Mouse (Mus musculus) MEL (cell line): ENCODE measurements around the gene Ccdc137. TPM values are rescaled to one million over a fixed set of nuclear protein-coding genes. Genes with fewer than 3 reads are reported as not detected.
A peak's percentile ranks its signal among the peaks of the same experiment; 100 is the strongest.

ENCODE experiments used
- DNase-seq: peaks from one replicate; pipeline ENCODE4 v3.0.0; 2011; ENCODE audit warnings: low read depth, low spot score
- H3K27ac ChIP-seq: 2 replicates; pipeline ENCODE4 v1.5.1; 2012; ENCODE audit warnings: low read depth, mild to moderate bottlenecking, control low read depth, low read length, moderate library complexity; ENCODE audit not compliant: control insufficient read depth
- H3K27me3 ChIP-seq, 2 experiments: fragments of 150-350 bp in 1 of 2; sonication (generic) in 1 of 2; 2 replicates each; pipeline ENCODE4 v1.6.1; 2012; ENCODE audit warnings: low read length in 2 of 2, mild to moderate bottlenecking in 2 of 2, improper control_type of control experiment in 1 of 2, moderate library complexity in 1 of 2; ENCODE audit not compliant: insufficient read depth in 2 of 2, control insufficient read depth in 1 of 2
- H3K36me3 ChIP-seq, 2 experiments: 2 replicates each; pipeline ENCODE4 v1.6.1; 2012 to 2014; ENCODE audit warnings: low read length in 2 of 2, improper control_type of control experiment in 1 of 2, inconsistent platforms in 1 of 2, mild to moderate bottlenecking in 1 of 2; ENCODE audit not compliant: insufficient read depth in 2 of 2, control insufficient read depth in 1 of 2
- H3K4me1 ChIP-seq, 2 experiments: fragments of 150-350 bp in 1 of 2; sonication (generic) in 1 of 2; 2 replicates each; pipeline ENCODE4 v1.6.1; 2012; ENCODE audit warnings: low read length in 2 of 2, improper control_type of control experiment in 1 of 2, mild to moderate bottlenecking in 1 of 2; ENCODE audit not compliant: insufficient read depth in 2 of 2, control insufficient read depth in 1 of 2
- H3K4me3 ChIP-seq, 2 experiments: fragments of 150-350 bp in 1 of 2; sonication (generic) in 1 of 2; 2 replicates each; pipeline ENCODE4 v1.5.1; 2012; ENCODE audit warnings: low read depth in 2 of 2, low read length in 2 of 2, mild to moderate bottlenecking in 2 of 2, moderate library complexity in 2 of 2, control low read depth in 1 of 2, improper control_type of control experiment in 1 of 2; ENCODE audit not compliant: control insufficient read depth in 1 of 2, insufficient read depth in 1 of 2
- H3K79me2 ChIP-seq: 2 replicates; pipeline ENCODE4 v1.6.1; 2012; ENCODE audit warnings: mild to moderate bottlenecking, low read length, moderate library complexity; ENCODE audit not compliant: control insufficient read depth, poor library complexity, insufficient read depth
- H3K9ac ChIP-seq: 2 replicates; pipeline ENCODE4 v1.6.1; 2012; ENCODE audit warnings: low read depth, mild to moderate bottlenecking, control low read depth, low read length, moderate library complexity; ENCODE audit not compliant: control insufficient read depth, poor library complexity, severe bottlenecking
- H3K9me3 ChIP-seq: fragments of 150-350 bp; sonication (generic); replicated peaks from 2 replicates; pipeline ENCODE4 v1.6.1; 2012; ENCODE audit warnings: mild to moderate bottlenecking, low read length, improper control_type of control experiment, moderate library complexity; ENCODE audit not compliant: insufficient read depth
- BHLHE40 ChIP-seq: IDR thresholded peaks from 2 replicates; pipeline ENCODE4 v1.6.1; 2012; ENCODE audit warnings: low read depth, mild to moderate bottlenecking, inconsistent platforms, low read length, improper control_type of control experiment, borderline replicate concordance
- CHD1 ChIP-seq: IDR thresholded peaks from 2 replicates; pipeline ENCODE4 v1.6.1; 2012; ENCODE audit warnings: low read depth, mild to moderate bottlenecking, inconsistent platforms, low read length, improper control_type of control experiment
- CTCF ChIP-seq, 3 experiments: IDR thresholded peaks in 2 of 3; conservative IDR thresholded peaks in 1 of 3; 2 replicates each; pipeline ENCODE4 v1.5.1; 2011 to 2012; ENCODE audit warnings: low read length in 3 of 3, low read depth in 2 of 3, mild to moderate bottlenecking in 2 of 3, improper control_type of control experiment in 1 of 3, inconsistent platforms in 1 of 3, mixed read lengths in 1 of 3, moderate library complexity in 1 of 3; ENCODE audit not compliant: control insufficient read depth in 1 of 3, insufficient read depth in 1 of 3, poor library complexity in 1 of 3, severe bottlenecking in 1 of 3
- E2F4 ChIP-seq: IDR thresholded peaks from 2 replicates; pipeline ENCODE4 v1.6.1; 2011; ENCODE audit warnings: low read depth, low read length, improper control_type of control experiment, borderline replicate concordance
- ELF1 ChIP-seq: IDR thresholded peaks from 2 replicates; pipeline ENCODE4 v1.6.1; 2014; ENCODE audit warnings: low read depth, mild to moderate bottlenecking, inconsistent platforms, low read length, improper control_type of control experiment, moderate library complexity
- EP300 ChIP-seq, 2 experiments: IDR thresholded peaks; 2 replicates each; pipeline ENCODE4 v1.6.1; 2011; ENCODE audit warnings: improper control_type of control experiment in 2 of 2, low read length in 2 of 2, low read depth in 1 of 2, mild to moderate bottlenecking in 1 of 2
- ETS1 ChIP-seq: IDR thresholded peaks from 2 replicates; pipeline ENCODE4 v1.6.1; 2012; ENCODE audit warnings: low read depth, mild to moderate bottlenecking, inconsistent platforms, low read length, improper control_type of control experiment, moderate library complexity
- GABPA ChIP-seq: IDR thresholded peaks from 2 replicates; pipeline ENCODE4 v1.6.1; 2012; ENCODE audit warnings: low read depth, mild to moderate bottlenecking, inconsistent platforms, low read length, improper control_type of control experiment, moderate library complexity
- GATA1 ChIP-seq: IDR thresholded peaks from 2 replicates; pipeline ENCODE4 v1.6.1; 2011; ENCODE audit warnings: low read depth, low read length, improper control_type of control experiment
- HCFC1 ChIP-seq: IDR thresholded peaks from 2 replicates; pipeline ENCODE4 v1.6.1; 2012; ENCODE audit warnings: low read depth, mild to moderate bottlenecking, inconsistent platforms, low read length, improper control_type of control experiment, moderate library complexity
- JUND ChIP-seq: IDR thresholded peaks from 2 replicates; pipeline ENCODE4 v1.6.1; 2011; ENCODE audit warnings: low read depth, mild to moderate bottlenecking, improper control_type of control experiment, low read length
- KAT2A ChIP-seq: conservative IDR thresholded peaks from 2 replicates; pipeline ENCODE4 v1.6.1; 2012; ENCODE audit warnings: low read depth, low read length, improper control_type of control experiment, inconsistent platforms
- MAFK ChIP-seq: IDR thresholded peaks from 2 replicates; pipeline ENCODE4 v1.6.1; 2011; ENCODE audit warnings: low read depth, mild to moderate bottlenecking, low read length, improper control_type of control experiment, borderline replicate concordance
- MAX ChIP-seq: IDR thresholded peaks from 2 replicates; pipeline ENCODE4 v1.6.1; 2011; ENCODE audit warnings: low read length, improper control_type of control experiment
- MAZ ChIP-seq: IDR thresholded peaks from 2 replicates; pipeline ENCODE4 v1.6.1; 2012; ENCODE audit warnings: low read depth, mild to moderate bottlenecking, inconsistent platforms, low read length, improper control_type of control experiment
- MEF2A ChIP-seq: IDR thresholded peaks from 2 replicates; pipeline ENCODE4 v1.6.1; 2014; ENCODE audit warnings: low read depth, mild to moderate bottlenecking, inconsistent platforms, low read length, improper control_type of control experiment; ENCODE audit not compliant: poor library complexity, insufficient replicate concordance, severe bottlenecking; ENCODE audit errors: extremely low read depth
- MXI1 ChIP-seq: IDR thresholded peaks from 2 replicates; pipeline ENCODE4 v1.6.1; 2011; ENCODE audit warnings: mild to moderate bottlenecking, low read depth, low read length, improper control_type of control experiment
- MYB ChIP-seq: IDR thresholded peaks from 2 replicates; pipeline ENCODE4 v1.6.1; 2011; ENCODE audit warnings: mild to moderate bottlenecking, low read depth, low read length, improper control_type of control experiment
- MYC ChIP-seq: IDR thresholded peaks from 2 replicates; pipeline ENCODE4 v1.6.1; 2011; ENCODE audit warnings: low read depth, mild to moderate bottlenecking, low read length, improper control_type of control experiment, moderate library complexity
- NELFE ChIP-seq: IDR thresholded peaks from 2 replicates; pipeline ENCODE4 v1.6.1; 2011; ENCODE audit warnings: low read depth, low read length, improper control_type of control experiment
- NRF1 ChIP-seq: IDR thresholded peaks from 2 replicates; pipeline ENCODE4 v1.6.1; 2014; ENCODE audit warnings: low read depth, mild to moderate bottlenecking, inconsistent platforms, low read length, improper control_type of control experiment, moderate library complexity; ENCODE audit not compliant: poor library complexity, insufficient read depth, severe bottlenecking
- POLR2AphosphoS2 ChIP-seq: IDR thresholded peaks from 2 replicates; pipeline ENCODE4 v1.6.1; 2011; ENCODE audit warnings: low read length, improper control_type of control experiment
- POLR2AphosphoS5 ChIP-seq: IDR thresholded peaks from 2 replicates; pipeline ENCODE4 v1.6.1; 2012; ENCODE audit warnings: low read depth, borderline replicate concordance, mild to moderate bottlenecking, inconsistent platforms, low read length, moderate library complexity, mixed read lengths
- RAD21 ChIP-seq: IDR thresholded peaks from 2 replicates; pipeline ENCODE4 v1.6.1; 2011; ENCODE audit warnings: mild to moderate bottlenecking, low read depth, low read length, improper control_type of control experiment
- RCOR1 ChIP-seq: IDR thresholded peaks from 2 replicates; pipeline ENCODE4 v1.6.1; 2012; ENCODE audit warnings: low read depth, mild to moderate bottlenecking, inconsistent platforms, low read length, improper control_type of control experiment
- SIN3A ChIP-seq: IDR thresholded peaks from 2 replicates; pipeline ENCODE4 v1.6.1; 2012; ENCODE audit warnings: low read length, improper control_type of control experiment, inconsistent platforms
- SMC3 ChIP-seq: IDR thresholded peaks from 2 replicates; pipeline ENCODE4 v1.6.1; 2011; ENCODE audit warnings: low read depth, low read length, improper control_type of control experiment
- TAL1 ChIP-seq: IDR thresholded peaks from 2 replicates; pipeline ENCODE4 v1.6.1; 2012; ENCODE audit warnings: mild to moderate bottlenecking, inconsistent platforms, low read length, moderate library complexity, mixed read lengths
- TBP ChIP-seq: IDR thresholded peaks from 2 replicates; pipeline ENCODE4 v1.8.0; 2011; ENCODE audit warnings: low read depth, low read length, improper control_type of control experiment
- TCF12 ChIP-seq: IDR thresholded peaks from 2 replicates; pipeline ENCODE4 v1.6.1; 2014; ENCODE audit warnings: low read depth, mild to moderate bottlenecking, inconsistent platforms, low read length, improper control_type of control experiment, moderate library complexity
- USF1 ChIP-seq: IDR thresholded peaks from 2 replicates; pipeline ENCODE4 v1.6.1; 2014; ENCODE audit warnings: low read depth, mild to moderate bottlenecking, inconsistent platforms, low read length, improper control_type of control experiment, moderate library complexity
- USF2 ChIP-seq, 2 experiments: IDR thresholded peaks; 2 replicates each; pipeline ENCODE4 v1.6.1; 2011 to 2012; ENCODE audit warnings: improper control_type of control experiment in 2 of 2, low read length in 2 of 2, borderline replicate concordance in 1 of 2, inconsistent platforms in 1 of 2, low read depth in 1 of 2, mild to moderate bottlenecking in 1 of 2; ENCODE audit not compliant: insufficient read depth in 1 of 2
- ZC3H11A ChIP-seq: IDR thresholded peaks from 2 replicates; pipeline ENCODE4 v1.6.1; 2012; ENCODE audit warnings: low read depth, mild to moderate bottlenecking, inconsistent platforms, low read length, improper control_type of control experiment
- ZKSCAN1 ChIP-seq: IDR thresholded peaks from 2 replicates; pipeline ENCODE4 v1.6.1; 2012; ENCODE audit warnings: low read depth, mild to moderate bottlenecking, inconsistent platforms, low read length, improper control_type of control experiment, moderate library complexity
- ZMIZ1 ChIP-seq: IDR thresholded peaks from 2 replicates; pipeline ENCODE4 v1.6.1; 2012; ENCODE audit warnings: low read depth, mild to moderate bottlenecking, inconsistent platforms, low read length, improper control_type of control experiment, moderate library complexity
- ZNF384 ChIP-seq: IDR thresholded peaks from 2 replicates; pipeline ENCODE4 v1.6.1; 2012; ENCODE audit warnings: low read depth, mild to moderate bottlenecking, inconsistent platforms, low read length, improper control_type of control experiment
- polyA plus RNA-seq, 2 experiments: library from polyadenylated mRNA; stranded (reverse) in 1 of 2; unstranded in 1 of 2; fragments of >175 nt in 1 of 2; fragments of >200 nt in 1 of 2; gene quantifications; 2 replicates each; pipeline versions ENCODE4 v1.2.1 to v1.2.4; 2012; ENCODE audit warnings: low replicate concordance in 2 of 2, low read depth in 1 of 2; ENCODE audit not compliant: insufficient read length in 2 of 2, insufficient read depth in 1 of 2, missing spikeins in 1 of 2
- total RNA-seq: library from RNA; depleted of rRNA; stranded (reverse); fragments of 300-350 nt; gene quantifications from 2 replicates; pipeline ENCODE4 v1.2.3, GENCODE M21; 2012

Ccdc137 gene
- total and polyA plus RNA-seq, 3 experiments = 104 to 116 TPM; not detected in 1

GRCm38 (mm10) chr11:120437152-120437856 is 20.6 kb upstream of the Ccdc137 start, which contains the start of gene Nploc4:
Nploc4 (minus strand) TSS chr11:120437708.
- Histone ChIP-seq H3K9ac (peak within 1 kb of the TSS; percentile 97), H3K27ac (peak within 1 kb of the TSS; percentile 84), H3K9me3 (no peaks in the 10 kb centered on the region), H3K79me2 (peaks cover 37% of the 10 kb centered on the region), H3K4me1 (peaks cover 6 to 12% of the 10 kb centered on the region in 2 experiments), H3K27me3 (no peaks in the 10 kb centered on the region), H3K36me3 (peaks cover 15 to 23% of the 10 kb centered on the region in 2 experiments), H3K4me3 (peak within 1 kb of the TSS; percentile 95 to 100)
- DNase-seq = peak; percentile 94
- TF ChIP-seq MAFK = no peak
- no peak for TF ChIP-seq JUND
- TF ChIP-seq ETS1 = no peak
- TF ChIP-seq MAZ = peak; percentile 34; the same call in 1 of the 2 replicates
- TF ChIP-seq BHLHE40 = no peak
- peak; percentile 78 for TF ChIP-seq SIN3A
- no peak; the same call in 1 of the 2 replicates for TF ChIP-seq USF1
- TF ChIP-seq ZKSCAN1 = no peak
- no peak for TF ChIP-seq E2F4
- no peak for TF ChIP-seq MEF2A
- 0 out of 2 replicates have a peak, but pooled peaks have one; percentile 25 for TF ChIP-seq ZC3H11A
- peak; percentile 68 for TF ChIP-seq ELF1
- no peak for TF ChIP-seq MAX
- no peak; the same call in 1 of the 2 replicates for TF ChIP-seq POLR2AphosphoS2
- TF ChIP-seq MYB = no peak
- TF ChIP-seq TCF12 = peak; percentile 86
- no peak for TF ChIP-seq SMC3
- TF ChIP-seq RCOR1 = no peak
- TF ChIP-seq RAD21 = no peak
- TF ChIP-seq EP300 (IDR thresholded peaks at IDR 0.05; ENCODE audit: low read depth in 1 of 2, low read length in 2 of 2) = peak in 1 of 2 experiments; percentile 27; a peak in 1 of 4 replicates
- no peak for TF ChIP-seq ZNF384
- no peak for TF ChIP-seq TAL1
- TF ChIP-seq NRF1 = peak; percentile 86
- peak; percentile 46 for TF ChIP-seq MXI1
- TF ChIP-seq CTCF (IDR thresholded peaks at IDR 0.05 in 2 of 3, conservative IDR thresholded peaks at IDR 0.05 in 1 of 3; ENCODE audit: control insufficient read depth in 1 of 3, insufficient read depth in 1 of 3, low read depth in 2 of 3, low read length in 3 of 3, poor library complexity in 1 of 3, severe bottlenecking in 1 of 3) = no peak
- no peak for TF ChIP-seq GATA1
- TF ChIP-seq ZMIZ1 = 0 out of 2 replicates have a peak, but pooled peaks have one; percentile 53
- TF ChIP-seq GABPA = no peak
- peak; percentile 69; the same call in 1 of the 2 replicates for TF ChIP-seq TBP
- no peak for TF ChIP-seq MYC
- peak; percentile 83 for TF ChIP-seq CHD1
- TF ChIP-seq POLR2AphosphoS5 = no peak
- peak; percentile 89 for TF ChIP-seq HCFC1
- TF ChIP-seq USF2 (IDR thresholded peaks at IDR 0.05; ENCODE audit: borderline replicate concordance in 1 of 2, insufficient read depth in 1 of 2, low read depth in 1 of 2, low read length in 2 of 2) = no peak
- peak; percentile 91 for TF ChIP-seq NELFE
- no peak; the same call in 1 of the 2 replicates for TF ChIP-seq KAT2A
